Mouse (Mus musculus) mesoderm, embryonic 11.5 days (tissue): ENCODE measurements around the gene Eci1.
A peak's percentile ranks its signal among the peaks of the same experiment; 100 is the strongest.
"Not testable (repeated sequence)": the region's sequence is repeated elsewhere in the genome, so short reads cannot be mapped to it uniquely, and the experiment has no call there.

Experiments used
- DNase-seq: peaks from one replicate; pipeline ENCODE4 v3.0.0-alpha.2; 2012; ENCODE audit warnings: low read depth, low spot score

The Eci1 gene

GRCm38 (mm10) chr17:24426471-24427169 lies at the start of gene Eci1:
Gene Eci1 (plus strand): TSS chr17:24426641.
- DNase-seq, result peak; percentile 94

- no peak for DNase-seq
Observed at GRCm38 (mm10) chr17:24378496-24378895, 47.9 kb upstream of the Eci1 start.

- DNase-seq, result no peak
Observed at GRCm38 (mm10) chr17:24383789-24384188, 42.7 kb upstream of the Eci1 start.

GRCm38 (mm10) chr17:24388711-24389110 lies 37.7 kb upstream of the Eci1 start:
- DNase-seq, result no peak

GRCm38 (mm10) chr17:24389865-24390264 lies 36.6 kb upstream of the Eci1 start:
- peak; percentile 50 for DNase-seq

- DNase-seq, result peak; percentile 15
Observed at GRCm38 (mm10) chr17:24391149-24391548, 35.3 kb upstream of the Eci1 start.

- no peak for DNase-seq
Observed at GRCm38 (mm10) chr17:24393527-24393926, 32.9 kb upstream of the Eci1 start.

GRCm38 (mm10) chr17:24394456-24394855 lies 32.0 kb upstream of the Eci1 start:
- DNase-seq, result no peak

- DNase-seq, result no peak
Observed at GRCm38 (mm10) chr17:24402371-24402770, 24.1 kb upstream of the Eci1 start.

- DNase-seq, result no peak
Observed at GRCm38 (mm10) chr17:24407116-24407803, 19.2 kb upstream of the Eci1 start.

GRCm38 (mm10) chr17:24413557-24414211 lies 12.8 kb upstream of the Eci1 start:
- no peak for DNase-seq

GRCm38 (mm10) chr17:24414230-24414976 lies 12.0 kb upstream of the Eci1 start, which contains the start of gene Rnps1:
Gene Rnps1 (plus strand): TSS chr17:24414565.
- DNase-seq, result peak; percentile 100

GRCm38 (mm10) chr17:24415011-24415410 lies 11.4 kb upstream of the Eci1 start:
- no peak for DNase-seq

GRCm38 (mm10) chr17:24416051-24416652 lies 10.3 kb upstream of the Eci1 start:
- no peak for DNase-seq

GRCm38 (mm10) chr17:24423114-24423513 lies 3.3 kb upstream of the Eci1 start:
- DNase-seq, result no peak

- DNase-seq, result no peak
Observed at GRCm38 (mm10) chr17:24424489-24424888, 2.0 kb upstream of the Eci1 start.

- DNase-seq, result not testable (repeated sequence)
Observed at GRCm38 (mm10) chr17:24425326-24425725, 1.1 kb upstream of the Eci1 start.

- no peak for DNase-seq
Observed at GRCm38 (mm10) chr17:24425905-24426304, 536 bp upstream of the Eci1 start.

GRCm38 (mm10) chr17:24427170-24427557 lies 723 bp downstream of the Eci1 start:
- DNase-seq, result no peak

- DNase-seq, result no peak
Observed at GRCm38 (mm10) chr17:24429201-24429983, 3.0 kb downstream of the Eci1 start.

GRCm38 (mm10) chr17:24437016-24437415 lies 10.6 kb downstream of the Eci1 start:
- peak; percentile 57 for DNase-seq
